Mouse (Mus musculus): ENCODE measurements around the gene Omt2b.
"Not testable (repeated sequence)": the region's sequence is repeated elsewhere in the genome, so short reads cannot be mapped to it uniquely, and the experiment has no call there.

The Omt2b gene

DNA sequence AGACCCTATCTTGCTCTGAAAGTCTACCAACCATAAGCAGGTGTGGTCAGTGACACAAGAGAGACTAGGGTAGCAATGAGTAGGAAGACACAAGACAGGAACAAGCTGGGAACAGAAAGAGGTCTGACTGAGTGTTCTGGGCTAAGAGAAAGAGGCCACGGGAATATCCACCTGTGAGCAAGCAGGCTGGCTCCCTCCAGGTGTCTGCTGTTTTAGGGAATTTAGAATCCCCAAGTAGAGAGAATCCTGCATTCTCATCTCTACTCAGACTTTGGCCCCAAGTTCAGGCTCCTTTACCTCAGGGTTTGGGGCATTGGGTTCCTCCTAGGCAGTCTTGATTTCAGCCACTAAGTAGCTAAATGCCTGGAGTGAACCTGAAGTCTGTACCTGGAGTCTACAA lies at the start of gene Omt2b:
TSS of gene Omt2b (plus strand) at position 301 of the 400 bp plus-strand sequence.
- DNase-seq (ENCODE audit: low read depth, low spot score) = not testable (repeated sequence)

DNA sequence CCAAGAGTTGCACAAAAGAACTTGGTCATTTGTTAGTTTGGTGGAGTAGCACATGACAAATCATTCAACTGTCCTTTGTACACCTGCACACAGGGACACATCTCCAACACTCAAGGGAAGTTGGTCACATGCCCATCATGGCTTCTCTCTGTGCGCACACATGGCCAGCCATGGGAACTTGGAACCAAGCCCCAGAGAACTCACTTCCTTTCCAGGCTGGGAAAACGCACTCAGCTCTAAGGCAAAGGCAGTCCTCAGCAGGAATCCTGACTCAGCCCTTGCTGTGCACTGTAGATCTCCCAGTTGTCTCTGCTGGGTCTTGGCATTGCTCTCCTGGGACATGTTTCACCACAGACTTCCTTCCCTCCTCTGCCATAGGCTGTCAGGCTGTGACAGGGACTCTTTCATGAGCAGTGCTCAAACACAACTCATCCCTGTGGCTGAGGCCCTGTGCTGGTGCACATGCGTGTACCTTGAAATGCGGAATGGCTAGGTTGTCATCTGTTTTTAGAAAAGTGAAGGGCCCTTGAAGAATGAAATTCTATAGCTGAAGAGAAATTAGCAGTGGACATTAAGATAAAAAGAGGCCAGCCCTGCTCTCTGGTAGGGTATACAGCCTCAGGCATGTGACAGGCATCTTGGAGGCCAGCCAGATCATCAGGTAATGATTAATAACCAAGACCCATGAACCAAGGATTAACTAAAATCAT lies 45.2 kb upstream of the Omt2b start:
- not testable (repeated sequence) for DNase-seq (ENCODE audit: low read depth, low spot score)

DNA sequence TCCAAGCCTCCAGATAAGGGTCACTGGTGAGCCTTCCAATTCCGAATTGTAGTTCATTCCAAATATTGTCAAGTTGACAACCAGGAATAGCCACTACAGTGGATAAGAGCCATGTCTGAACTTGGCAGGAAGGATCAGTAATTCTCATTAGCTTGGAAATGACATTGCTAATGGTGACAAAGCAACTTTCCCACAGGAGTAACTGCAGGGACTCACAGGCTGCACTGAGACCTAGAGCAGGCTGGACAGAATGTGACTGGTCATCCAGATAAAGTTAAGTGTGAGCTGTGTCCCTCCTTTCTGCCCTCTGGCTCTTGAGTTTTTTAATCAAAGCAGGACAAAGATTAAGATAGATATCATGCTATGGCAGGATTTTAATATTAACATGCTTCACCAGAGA lies 38.3 kb upstream of the Omt2b start:
- DNase-seq (ENCODE audit: low read depth, low spot score) = not testable (repeated sequence)

DNA sequence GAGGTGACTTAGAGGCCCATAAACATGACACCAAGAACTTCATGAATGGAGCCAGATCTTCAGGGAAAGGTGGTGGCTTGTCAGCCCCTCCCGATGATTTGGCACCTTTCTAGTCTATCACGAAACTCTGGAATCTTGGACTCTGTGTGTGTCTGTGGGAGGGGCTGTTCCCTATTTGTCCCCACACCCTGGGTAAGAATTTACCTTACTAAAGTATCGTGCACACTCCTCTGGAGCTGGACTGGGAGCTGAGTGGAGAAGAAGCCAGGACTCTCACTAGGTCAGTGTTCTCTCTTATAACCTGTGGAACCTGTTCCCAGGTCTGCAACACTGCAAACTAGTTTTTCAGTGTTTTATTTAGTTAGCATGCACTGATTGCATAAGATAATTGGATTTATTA lies 37.7 kb upstream of the Omt2b start, which contains the start of gene Gm10639:
TSS of gene Gm10639 (plus strand) at position 201 of the 400 bp plus-strand sequence.
- not testable (repeated sequence) for DNase-seq (ENCODE audit: low read depth, low spot score)

DNA sequence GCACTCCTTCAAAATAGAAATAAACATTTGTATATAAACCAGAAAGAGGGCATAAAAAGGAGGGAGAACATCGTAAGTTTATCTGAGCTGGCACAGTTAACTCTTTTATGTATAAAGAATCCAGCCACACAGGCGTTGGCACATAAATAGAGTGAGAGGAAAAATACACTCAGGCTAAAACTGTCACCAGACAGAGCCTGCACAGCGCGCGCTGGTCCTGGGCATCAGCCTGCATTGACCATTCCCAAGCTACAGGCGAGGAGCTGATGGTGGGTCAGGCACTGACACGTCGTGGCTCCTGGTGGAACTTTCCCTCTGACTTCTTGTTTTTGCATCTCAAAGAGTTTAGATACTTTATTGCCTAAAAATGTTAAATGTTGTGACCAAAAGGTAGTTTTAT lies 34.9 kb upstream of the Omt2b start:
- not testable (repeated sequence) for DNase-seq (ENCODE audit: low read depth, low spot score)

DNA sequence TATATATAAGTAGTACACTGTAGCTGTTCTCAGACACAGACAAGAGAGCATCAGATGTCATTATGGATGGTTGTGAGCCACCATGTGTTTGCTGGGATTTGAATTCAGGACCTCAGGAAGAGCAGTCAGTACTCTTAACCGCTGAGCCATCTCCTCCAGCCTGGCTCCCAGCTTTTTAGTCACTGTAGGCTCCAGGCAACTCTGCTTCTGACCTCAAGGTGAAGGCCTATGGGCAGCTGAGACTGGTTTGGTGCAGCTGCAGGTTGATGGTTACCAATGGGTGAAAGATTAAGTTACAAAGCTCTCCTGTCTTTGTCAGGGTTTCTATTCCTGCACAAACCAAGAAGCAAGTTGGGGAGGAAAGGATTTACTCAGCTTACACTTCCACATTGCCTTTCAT lies 33.7 kb upstream of the Omt2b start:
- not testable (repeated sequence) for DNase-seq (ENCODE audit: low read depth, low spot score)

DNA sequence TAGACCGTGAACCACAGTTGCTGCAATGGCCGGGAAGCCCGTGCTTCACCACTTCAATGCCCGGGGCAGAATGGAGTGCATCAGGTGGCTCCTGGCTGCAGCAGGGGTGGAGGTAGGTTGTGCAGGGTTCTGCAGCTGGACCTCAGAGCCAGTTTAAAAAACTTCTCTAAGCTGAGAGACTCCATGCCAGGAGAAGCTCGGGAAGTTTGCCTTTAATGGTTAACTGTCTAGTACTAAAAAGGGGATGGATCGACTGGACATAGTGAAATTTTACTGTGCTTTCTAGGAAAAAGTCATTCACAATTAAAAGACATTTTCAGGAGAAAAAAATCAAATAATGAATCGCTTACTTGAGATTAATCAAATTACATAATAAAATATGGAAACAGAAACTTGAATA lies 32.6 kb upstream of the Omt2b start:
- not testable (repeated sequence) for DNase-seq (ENCODE audit: low read depth, low spot score)

DNA sequence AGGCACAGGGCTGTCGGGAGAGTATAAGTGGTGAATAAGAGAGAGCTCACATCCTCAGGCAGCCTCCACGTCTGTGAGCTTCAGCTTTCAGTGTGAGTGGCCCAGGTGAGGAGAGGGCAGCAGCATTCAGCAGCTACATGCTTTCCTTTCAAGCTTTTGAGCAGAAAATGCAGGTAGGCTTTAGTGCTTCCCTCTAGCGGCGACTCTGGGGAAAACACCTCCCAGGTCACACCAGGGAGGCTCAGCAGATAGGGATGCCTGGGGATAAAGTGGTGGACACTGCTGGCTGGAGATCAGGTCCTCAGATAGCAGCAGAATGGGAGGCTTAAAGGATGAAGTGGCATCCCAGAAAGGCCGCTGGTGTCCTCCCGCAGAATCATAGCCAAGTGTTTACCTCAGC lies 31.3 kb upstream of the Omt2b start:
- DNase-seq (ENCODE audit: low read depth, low spot score) = not testable (repeated sequence)

DNA sequence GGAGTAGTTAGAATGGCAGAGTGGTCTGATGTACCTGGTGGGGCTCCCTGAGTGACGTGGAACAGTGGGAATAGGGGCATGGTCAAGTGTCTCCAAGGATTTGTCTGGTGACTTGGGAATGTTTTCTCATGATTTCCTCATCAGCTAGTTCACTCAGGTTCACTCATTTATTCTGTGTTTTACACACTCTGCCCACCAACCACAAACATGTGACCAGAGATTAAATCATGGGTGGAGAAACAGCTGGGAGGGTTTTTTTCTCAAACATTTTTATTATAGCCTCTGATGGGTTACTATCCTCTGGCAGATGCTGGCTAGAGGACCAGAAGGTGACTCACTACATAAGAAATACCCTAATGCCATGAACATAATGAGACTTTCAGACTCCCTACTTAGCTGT lies 29.2 kb upstream of the Omt2b start:
- DNase-seq (ENCODE audit: low read depth, low spot score) = no peak

DNA sequence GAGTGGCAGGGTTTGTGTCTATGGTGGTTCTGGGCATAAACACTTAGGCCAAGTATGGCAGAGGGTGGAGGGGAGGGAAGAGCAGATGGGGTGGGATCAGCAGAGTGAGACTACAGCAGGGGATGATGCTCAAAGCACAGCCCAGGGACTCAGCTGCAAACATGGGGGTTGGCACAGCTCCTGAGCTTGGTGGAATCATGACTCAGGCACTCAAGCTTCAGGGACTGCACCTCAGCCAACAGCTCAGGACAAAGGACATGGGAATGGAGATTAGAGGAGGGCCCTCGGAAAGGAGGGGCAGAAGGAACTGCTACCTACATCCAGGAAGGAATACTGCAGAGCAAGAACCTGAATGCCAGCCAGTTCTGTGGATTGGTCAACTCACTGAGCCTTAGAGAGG lies 28.2 kb upstream of the Omt2b start:
- DNase-seq (ENCODE audit: low read depth, low spot score) = not testable (repeated sequence)

DNA sequence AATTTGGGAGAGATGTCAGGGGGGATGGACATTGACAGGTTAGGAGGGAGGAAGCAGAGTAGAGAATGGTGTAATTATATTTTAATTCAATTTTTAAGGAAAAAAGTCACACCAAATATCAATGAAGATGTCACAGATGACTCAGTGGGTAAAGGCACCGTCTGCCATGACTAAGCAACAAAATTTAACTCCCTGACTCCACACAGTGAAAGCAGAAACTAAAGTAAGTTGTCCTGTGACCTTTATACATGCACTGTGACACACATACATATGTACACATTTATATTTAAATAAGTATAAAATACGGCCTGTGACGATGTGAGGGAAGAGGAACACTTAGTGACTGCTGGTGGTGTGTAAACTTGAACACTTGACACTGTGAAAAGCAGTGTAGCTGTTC lies 19.3 kb upstream of the Omt2b start:
- DNase-seq (ENCODE audit: low read depth, low spot score) = not testable (repeated sequence)

DNA sequence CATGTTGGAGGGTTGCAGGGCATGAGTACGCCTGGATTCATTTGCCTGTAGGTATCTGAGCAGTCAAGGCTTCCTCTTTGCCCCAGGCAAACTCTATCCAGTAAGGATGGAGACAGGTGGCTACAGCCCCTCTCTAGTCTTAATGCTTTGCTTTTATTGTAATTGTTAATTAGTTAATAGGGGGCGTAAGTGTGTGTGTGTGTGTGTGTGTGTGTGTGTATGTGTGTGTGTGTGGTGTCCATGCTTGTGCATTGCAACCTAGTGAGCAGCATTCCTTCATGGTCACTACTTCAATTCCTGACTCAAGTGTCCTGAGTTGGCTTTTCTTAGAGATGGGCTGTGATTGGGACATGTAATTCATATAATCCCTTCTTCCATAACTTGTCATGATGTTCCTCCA lies 12.7 kb upstream of the Omt2b start, which contains the start of gene Omt2a:
TSS of gene Omt2a (minus strand) at position 101 of the 400 bp plus-strand sequence.
- DNase-seq (ENCODE audit: low read depth, low spot score) = no peak

DNA sequence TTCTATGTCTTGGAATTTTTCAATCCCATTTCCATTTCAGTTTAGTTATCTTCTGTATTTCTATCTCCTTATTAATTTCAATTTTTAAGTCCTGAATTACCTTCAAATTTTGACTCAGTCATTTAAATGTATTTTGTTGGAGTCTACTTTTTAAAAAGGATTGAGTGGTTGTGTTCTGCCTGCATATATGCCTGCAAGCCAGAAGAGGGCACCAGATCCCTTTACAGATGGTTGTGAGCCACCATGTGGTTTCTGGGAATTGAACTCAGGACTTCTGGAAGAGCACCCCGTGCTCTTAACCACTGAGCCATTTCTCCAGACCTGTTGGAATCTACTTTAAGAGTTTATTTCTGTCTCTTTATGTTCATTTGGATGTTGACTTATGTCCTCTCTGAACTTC lies 7.9 kb upstream of the Omt2b start:
- peak; percentile 2 for DNase-seq (ENCODE audit: low read depth, low spot score)

DNA sequence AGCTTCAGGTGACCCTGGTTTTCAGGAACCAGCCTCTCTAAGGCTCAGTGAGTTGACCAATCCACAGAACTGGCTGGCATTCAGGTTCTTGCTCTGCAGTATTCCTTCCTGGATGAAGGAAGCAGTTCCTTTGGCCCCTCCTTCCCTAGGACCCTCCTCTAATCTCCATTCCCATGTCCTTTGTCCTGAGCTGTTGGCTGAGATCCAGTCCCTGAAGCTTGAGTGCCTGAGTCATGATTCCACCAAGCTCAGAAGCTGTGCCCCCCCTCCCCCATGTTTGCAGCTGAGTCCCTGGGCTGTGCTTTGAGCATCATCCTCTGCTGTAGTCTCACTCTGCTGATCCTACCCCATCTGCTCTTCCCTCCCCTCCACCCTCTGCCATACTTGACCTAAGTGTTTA lies 9.7 kb downstream of the Omt2b start:
- DNase-seq (ENCODE audit: low read depth, low spot score) = not testable (repeated sequence)

DNA sequence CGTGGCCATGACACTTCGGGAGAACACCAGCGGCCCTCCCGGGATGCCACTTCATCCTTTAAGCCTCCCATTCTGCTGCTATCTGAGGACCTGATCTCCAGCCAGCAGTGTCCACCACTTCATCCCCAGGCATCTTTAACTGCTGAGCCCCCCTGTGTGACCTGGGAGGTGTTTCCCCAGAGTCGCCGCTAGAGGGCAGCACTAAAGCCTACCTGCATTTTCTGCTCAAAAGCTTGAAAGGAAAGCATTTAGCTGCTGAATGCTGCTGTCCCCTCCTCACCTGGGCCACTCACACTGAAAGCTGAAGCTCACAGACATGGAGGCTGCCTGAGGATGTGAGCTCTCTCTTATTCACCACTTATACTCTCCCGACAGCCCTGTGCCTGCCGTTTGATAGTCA lies 12.9 kb downstream of the Omt2b start:
- not testable (repeated sequence) for DNase-seq (ENCODE audit: low read depth, low spot score)

DNA sequence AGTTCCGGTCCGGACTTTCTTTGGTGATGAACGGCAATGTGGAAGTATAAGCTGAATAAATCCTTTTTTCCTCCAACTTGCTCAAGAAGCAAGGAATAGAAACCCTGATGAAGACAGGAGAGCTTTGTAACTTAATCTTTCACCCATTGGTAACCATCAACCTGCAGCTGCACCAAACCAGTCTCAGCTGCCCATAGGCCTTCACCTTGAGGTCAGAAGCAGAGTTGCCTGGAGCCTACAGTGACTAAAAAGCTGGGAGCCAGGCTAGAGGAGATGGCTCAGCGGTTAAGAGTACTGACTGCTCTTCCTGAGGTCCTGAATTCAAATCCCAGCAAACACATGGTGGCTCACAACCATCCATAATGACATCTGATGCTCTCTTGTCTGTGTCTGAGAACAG lies 15.1 kb downstream of the Omt2b start:
- DNase-seq (ENCODE audit: low read depth, low spot score) = not testable (repeated sequence)

DNA sequence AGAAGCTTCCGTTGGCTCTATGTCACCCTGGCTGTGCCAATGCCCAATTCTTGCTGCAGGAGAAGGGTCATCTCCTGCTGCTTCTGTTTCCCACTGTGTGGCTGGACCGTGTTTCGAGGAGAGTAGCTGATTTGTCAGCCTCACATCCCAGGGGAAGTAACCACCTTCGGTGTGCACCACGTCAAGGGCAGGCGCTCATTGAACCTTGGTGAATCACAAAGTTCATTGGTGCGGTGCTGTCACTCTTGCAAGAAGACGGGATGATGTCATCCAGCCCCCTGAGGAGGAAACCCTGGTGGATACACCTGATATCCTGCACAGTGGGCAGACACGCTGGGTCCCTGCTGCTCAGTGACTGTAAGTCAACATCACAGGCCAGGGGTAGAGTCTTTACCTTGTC lies 15.7 kb downstream of the Omt2b start:
- DNase-seq (ENCODE audit: low read depth, low spot score) = not testable (repeated sequence)

DNA sequence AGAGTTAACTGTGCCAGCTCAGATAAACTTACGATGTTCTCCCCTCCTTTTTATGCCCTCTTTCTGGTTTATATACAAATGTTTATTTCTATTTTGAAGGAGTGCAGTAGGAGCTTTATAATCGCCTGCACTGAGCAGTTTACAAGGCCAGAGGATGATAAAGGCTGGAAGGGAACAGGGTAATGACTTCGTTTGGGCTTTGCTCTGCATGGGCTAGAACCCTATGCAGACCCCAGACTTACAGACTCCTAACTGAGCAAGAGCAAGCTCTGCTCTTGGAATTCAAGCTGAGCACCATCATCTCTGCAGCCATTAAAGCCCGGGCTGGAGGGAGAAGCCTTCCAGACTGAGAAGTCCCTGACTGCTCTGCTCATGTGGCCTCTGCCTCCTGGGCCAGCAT lies 17.8 kb downstream of the Omt2b start:
- DNase-seq (ENCODE audit: low read depth, low spot score) = not testable (repeated sequence)

DNA sequence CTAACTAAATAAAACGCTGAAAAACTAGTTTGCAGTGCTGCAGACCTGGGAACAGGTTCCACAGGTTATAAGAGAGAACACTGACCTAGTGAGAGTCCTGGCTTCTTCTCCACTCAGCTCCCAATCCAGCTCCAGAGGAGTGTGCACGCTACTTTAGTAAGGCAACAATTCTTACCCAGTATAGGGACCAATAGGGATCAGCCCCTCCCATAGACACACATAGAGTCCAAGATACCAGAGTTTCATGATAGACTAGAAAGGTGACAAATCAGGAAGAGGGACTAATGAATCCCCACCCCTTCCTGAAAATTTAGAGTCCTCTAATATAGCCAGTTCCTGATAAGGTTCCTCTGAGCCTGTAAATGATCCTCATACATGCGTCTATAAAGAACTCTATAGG lies 19.6 kb downstream of the Omt2b start:
- no peak for DNase-seq (ENCODE audit: low read depth, low spot score)

DNA sequence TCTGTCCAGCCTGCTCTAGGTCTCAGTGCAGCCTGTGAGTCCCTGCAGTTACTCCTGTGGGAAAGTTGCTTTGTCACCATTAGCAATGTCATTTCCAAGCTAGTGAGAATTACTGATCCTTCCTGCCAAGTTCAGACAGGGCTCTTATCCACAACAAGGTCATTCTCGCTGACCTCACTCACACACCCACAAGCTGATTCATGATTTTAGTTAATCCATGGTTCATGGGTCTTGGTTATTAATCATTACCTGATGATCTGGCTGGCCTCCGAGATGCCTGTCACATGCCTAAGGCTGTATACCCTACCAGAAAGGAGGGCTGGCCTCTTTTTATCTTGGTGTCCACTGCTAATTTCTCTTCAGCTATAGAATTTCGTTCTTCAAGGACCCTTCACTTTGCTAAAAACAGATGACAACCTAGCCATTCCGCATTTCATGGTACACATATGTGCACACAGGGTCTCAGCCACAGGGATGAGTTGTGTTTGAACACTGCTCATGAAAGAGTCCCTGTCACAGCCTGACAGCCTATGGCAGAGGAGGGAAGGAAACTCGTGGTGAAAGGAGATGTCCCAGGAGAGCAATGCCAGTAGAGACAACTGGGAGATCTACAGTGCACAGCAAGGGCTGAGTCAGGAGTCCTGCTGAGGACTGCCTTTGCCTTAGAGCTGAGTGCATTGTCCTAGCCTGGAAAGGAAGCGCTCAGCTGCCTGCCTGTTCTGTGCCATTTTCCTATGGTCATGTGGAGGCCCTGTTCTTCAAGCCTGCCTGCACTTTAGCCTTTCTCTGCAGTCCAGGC lies 21.0 kb downstream of the Omt2b start:
- DNase-seq (ENCODE audit: low read depth, low spot score) = not testable (repeated sequence)

DNA sequence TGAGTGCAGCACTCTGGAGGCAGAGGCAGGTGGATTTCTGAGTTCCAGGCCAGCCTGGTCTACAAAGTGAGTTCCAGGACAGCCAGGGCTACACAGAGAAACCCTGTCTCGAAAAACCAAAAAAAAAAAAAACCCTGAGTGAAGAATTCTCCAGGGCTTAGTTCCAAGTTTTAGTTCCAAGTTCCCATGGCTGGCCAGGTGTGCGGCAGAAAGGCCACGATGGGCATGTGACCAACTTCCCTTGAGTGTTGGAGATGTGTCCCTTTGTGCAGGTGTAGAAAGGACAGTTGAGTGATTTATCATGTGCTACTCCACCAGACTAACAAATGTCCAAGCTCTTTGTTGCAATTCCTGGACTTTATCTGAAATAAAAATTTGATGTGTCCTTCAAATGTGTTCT lies 21.8 kb downstream of the Omt2b start:
- not testable (repeated sequence) for DNase-seq (ENCODE audit: low read depth, low spot score)

DNA sequence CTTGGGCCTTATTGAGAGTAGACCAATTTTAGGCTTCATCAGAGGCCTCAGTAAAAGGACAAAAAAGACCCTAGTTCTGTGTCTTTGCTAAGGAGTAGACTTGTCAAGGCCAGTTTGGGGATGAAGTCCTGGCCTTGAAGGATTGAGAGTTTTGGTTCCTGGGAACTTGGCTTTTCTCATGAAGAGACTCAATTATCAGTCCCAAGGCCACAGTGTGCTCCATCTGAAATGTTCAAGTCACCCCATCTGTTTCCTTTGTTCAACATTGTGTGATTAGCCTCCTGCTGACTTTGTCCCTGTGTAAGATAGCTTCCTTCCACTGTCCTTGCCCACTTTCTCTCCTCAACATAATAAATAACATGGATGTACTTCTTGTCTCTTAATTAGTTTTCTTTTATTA lies 22.6 kb downstream of the Omt2b start:
- DNase-seq (ENCODE audit: low read depth, low spot score) = not testable (repeated sequence)

All from telencephalon, adult 2 months (tissue).